Mouse (Mus musculus): ENCODE measurements at regions not wholly inside any gene's neighbourhood (a gene's known extent, or its start where the extent isn't known, plus 50 kb on each side); places are given as distances from the start of the nearest gene placed in this dataset.

- TF ChIP-seq ZNF384 (IDR thresholded peaks at IDR 0.05; ENCODE audit: low read depth, low read length) (no peak), MAFK (IDR thresholded peaks at IDR 0.05; ENCODE audit: insufficient read depth, low read depth, low read length) (no peak)
Observed at GRCm38 (mm10) chr10:109115013-109115627, 104.3 kb upstream of the Syt1 start.
